Mouse (Mus musculus) ES-Bruce4 (cell line): ENCODE results near the gene Cnfn.

Experiments used
- CTCF ChIP-seq: IDR thresholded peaks from one replicate; pipeline ENCODE4 v1.8.1; 2011; ENCODE audit warnings: low read depth, low read length
- EP300 ChIP-seq: IDR thresholded peaks from 2 replicates; pipeline ENCODE4 v1.6.1; 2011; ENCODE audit warnings: low read depth, low read length; ENCODE audit not compliant: insufficient read depth

- TF ChIP-seq EP300 (no peak), CTCF (peak; percentile 5)
Measured at GRCm38 (mm10) chr7:25377100-25377700, 7.7 kb upstream of the Cnfn start.
